Mouse (Mus musculus) ES-E14 (cell line): ENCODE results near the gene Pisd.

ENCODE experiments used
- CHD2 ChIP-seq: IDR thresholded peaks from 2 replicates; pipeline ENCODE4 v1.6.1; 2014; ENCODE audit warnings: mild to moderate bottlenecking, low read depth, low read length, inconsistent platforms
- MAFK ChIP-seq: IDR thresholded peaks from 2 replicates; pipeline ENCODE4 v1.6.1; 2014; ENCODE audit warnings: mild to moderate bottlenecking, low read depth, low read length, inconsistent platforms; ENCODE audit not compliant: insufficient read depth
- ZC3H11A ChIP-seq: IDR thresholded peaks from 2 replicates; pipeline ENCODE4 v1.6.1; 2012; ENCODE audit warnings: low read depth, mild to moderate bottlenecking, inconsistent platforms, low read length, borderline replicate concordance
- ZNF384 ChIP-seq: IDR thresholded peaks from 2 replicates; pipeline ENCODE4 v1.6.1; 2012; ENCODE audit warnings: low read depth, low read length, inconsistent platforms

DNA sequence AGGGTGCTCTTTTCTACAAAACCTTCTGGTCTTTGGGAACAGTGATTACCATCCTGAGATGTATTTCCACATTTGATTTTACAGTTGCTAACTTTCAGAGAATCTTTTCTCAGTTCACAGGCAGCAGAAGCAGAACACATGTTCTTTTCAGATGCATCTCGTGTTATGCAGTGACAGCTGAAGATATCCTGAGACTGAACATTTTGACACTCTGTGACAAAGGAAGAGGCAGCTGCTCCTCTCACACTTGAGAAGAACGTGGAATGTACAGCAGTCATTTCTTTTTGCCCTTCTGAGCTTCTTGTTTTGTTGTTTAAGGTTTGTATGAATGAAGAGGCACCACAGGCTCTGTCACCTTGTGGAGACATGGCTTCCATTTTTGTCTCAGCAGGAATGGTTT is 44.6 kb upstream of the Pisd start:
- no peak for TF ChIP-seq MAFK
- TF ChIP-seq ZNF384, result no peak
- TF ChIP-seq CHD2, result no peak
- TF ChIP-seq ZC3H11A, result no peak
